Mouse (Mus musculus) gastrocnemius, postnatal 14 days (tissue): ENCODE results near the gene Grhpr. TPM values are rescaled to one million over a fixed set of nuclear protein-coding genes. Genes with fewer than 3 reads are reported as not detected.

ENCODE experiments used
- total RNA-seq, 2 experiments: library from RNA; stranded (reverse); gene quantifications; 2 replicates each; pipeline ENCODE4 v1.2.3; 2021

Grhpr gene
- total RNA-seq, 2 experiments from 2014 or later = 35.3 to 35.6 TPM

Other genes starting within 250 kb of the Grhpr start
- 10 to 100 TPM; 13.1 to 13.4 TPM for gene Zcchc7, start 225.5 kb upstream of the Grhpr start, total RNA-seq
- 1 to 10 TPM; 4.0 to 6.0 TPM for gene Zbtb5, start 31.0 kb downstream of the Grhpr start, total RNA-seq
- 1 to 10 TPM; 3.9 to 6.6 TPM for gene Polr1e, start 37.2 kb downstream of the Grhpr start, total RNA-seq
- gene Fbxo10, start 103.2 kb downstream of the Grhpr start, total RNA-seq = 1 to 10 TPM; 3.3 to 4.3 TPM
- 10 to 100 TPM; 68.0 to 69.5 TPM for gene Tomm5, start 126.7 kb downstream of the Grhpr start, total RNA-seq
- gene Frmpd1, start 203.5 kb downstream of the Grhpr start, total RNA-seq = 1 to 10 TPM; 1.9 to 2.5 TPM